Mouse (Mus musculus): ENCODE data around the gene Tmcc1.

- no peak for TF ChIP-seq CTCF (IDR thresholded peaks at IDR 0.05 in 2 of 3, conservative IDR thresholded peaks at IDR 0.05 in 1 of 3; ENCODE audit: control insufficient read depth in 1 of 3, insufficient read depth in 1 of 3, low read depth in 2 of 3, low read length in 3 of 3, poor library complexity in 1 of 3, severe bottlenecking in 1 of 3)
- TF ChIP-seq CHD1 (IDR thresholded peaks at IDR 0.05; ENCODE audit: low read depth, low read length) = no peak
- no peak for TF ChIP-seq MYB (IDR thresholded peaks at IDR 0.05; ENCODE audit: low read depth, low read length)
- TF ChIP-seq TCF12 (IDR thresholded peaks at IDR 0.05; ENCODE audit: low read depth, low read length) = no peak
These were observed 14.9 kb downstream of the Tmcc1 start for GRCm38 (mm10) chr6:116178376-116178775.

Measured in MEL (cell line).